Mouse (Mus musculus) ES-E14 (cell line): Measurements from ENCODE around the gene Gm28374.

Source experiments
- CHD2 ChIP-seq: IDR thresholded peaks from 2 replicates; pipeline ENCODE4 v1.6.1; 2014; ENCODE audit warnings: mild to moderate bottlenecking, low read depth, low read length, inconsistent platforms
- MAFK ChIP-seq: IDR thresholded peaks from 2 replicates; pipeline ENCODE4 v1.6.1; 2014; ENCODE audit warnings: mild to moderate bottlenecking, low read depth, low read length, inconsistent platforms; ENCODE audit not compliant: insufficient read depth
- ZC3H11A ChIP-seq: IDR thresholded peaks from 2 replicates; pipeline ENCODE4 v1.6.1; 2012; ENCODE audit warnings: low read depth, mild to moderate bottlenecking, inconsistent platforms, low read length, borderline replicate concordance
- ZNF384 ChIP-seq: IDR thresholded peaks from 2 replicates; pipeline ENCODE4 v1.6.1; 2012; ENCODE audit warnings: low read depth, low read length, inconsistent platforms

GRCm38 (mm10) chr19:6105586-6105985 lies 23.5 kb upstream of the Gm28374 start, which contains the start of gene Naaladl1:
- no peak for TF ChIP-seq CHD2
- TF ChIP-seq ZC3H11A: no peak
- no peak for TF ChIP-seq ZNF384
- no peak for TF ChIP-seq MAFK
